Mouse (Mus musculus) lung, postnatal 0 days (tissue): Measurements from ENCODE around the gene Upb1. TPM values are rescaled to one million over a fixed set of nuclear protein-coding genes. Genes with fewer than 3 reads are reported as not detected.
"Not testable (repeated sequence)": the region's sequence is repeated elsewhere in the genome, so short reads cannot be mapped to it uniquely, and the experiment has no call there.

Experiments used
- ATAC-seq: fragments of 200-750 bp; cut with Nextera tagmentation; 2 replicates; pipeline ENCODE4 v1.8.0; 2017; ENCODE audit warnings: moderate library complexity
- DNase-seq: peaks from one replicate; pipeline ENCODE4 v3.0.0-alpha.2; 2016; ENCODE audit warnings: low spot score
- H3K27ac ChIP-seq: fragments of 300-500 bp; sonication (generic); 2 replicates; pipeline ENCODE4 v1.5.1; 2014; ENCODE audit warnings: antibody characterized with exemption, mild to moderate bottlenecking, low read length, mixed read lengths
- H3K27me3 ChIP-seq: fragments of 300-500 bp; sonication (generic); replicated peaks from 2 replicates; pipeline ENCODE4 v1.6.1; 2014; ENCODE audit warnings: low read length, mixed read lengths; ENCODE audit not compliant: insufficient read depth
- H3K36me3 ChIP-seq: fragments of 300-500 bp; sonication (generic); 2 replicates; pipeline ENCODE4 v1.6.1; 2014; ENCODE audit warnings: low read length, mixed read lengths; ENCODE audit not compliant: insufficient read depth
- H3K4me1 ChIP-seq: fragments of 300-500 bp; sonication (generic); 2 replicates; pipeline ENCODE4 v1.6.1; 2014; ENCODE audit warnings: antibody characterized with exemption, low read depth, low read length, mixed read lengths; ENCODE audit not compliant: insufficient read depth
- H3K4me2 ChIP-seq: fragments of 300-500 bp; sonication (generic); replicated peaks from 2 replicates; pipeline ENCODE4 v1.6.1; 2014; ENCODE audit warnings: low read depth, mild to moderate bottlenecking, low read length, moderate library complexity, mixed read lengths
- H3K4me3 ChIP-seq: fragments of 300-500 bp; sonication (generic); 2 replicates; pipeline ENCODE4 v1.5.1; 2014; ENCODE audit warnings: low read depth, low read length
- H3K9ac ChIP-seq: fragments of 300-500 bp; sonication (generic); replicated peaks from 2 replicates; pipeline ENCODE4 v1.6.1; 2014; ENCODE audit warnings: low read depth, mild to moderate bottlenecking
- H3K9me3 ChIP-seq: fragments of 300-500 bp; sonication (generic); 2 replicates; pipeline ENCODE4 v1.6.1; 2016; ENCODE audit warnings: low read length, mixed read lengths
- CTCF ChIP-seq: IDR thresholded peaks from 2 replicates; pipeline ENCODE4 v1.5.1; 2016; ENCODE audit warnings: antibody characterized with exemption, mild to moderate bottlenecking
- EP300 ChIP-seq: IDR thresholded peaks from 2 replicates; pipeline ENCODE4 v1.6.1; 2016; ENCODE audit warnings: antibody characterized with exemption, mild to moderate bottlenecking, control low read depth
- WGBS: fragments of 180-500 bp; shearing (Covaris S2); extraction: QIAGEN DNeasy Blood & Tissue Kit; methylation state at CpG from one replicate; pipeline ENCODE4 v1.1.7; 2014; 5-methylcytosine and 5-hydroxymethylcytosine counted together
- polyA plus RNA-seq: library from polyadenylated mRNA; unstranded; fragments of >200 nt; fragmentation: Nextera tagmentation; extraction: Ambion mirVana; gene quantifications from 2 replicates; pipeline ENCODE4 v1.2.1, GENCODE M21; 2015

The Upb1 gene
- polyA plus RNA-seq, 1 experiment from 2014 or later: 0.33 TPM

DNA sequence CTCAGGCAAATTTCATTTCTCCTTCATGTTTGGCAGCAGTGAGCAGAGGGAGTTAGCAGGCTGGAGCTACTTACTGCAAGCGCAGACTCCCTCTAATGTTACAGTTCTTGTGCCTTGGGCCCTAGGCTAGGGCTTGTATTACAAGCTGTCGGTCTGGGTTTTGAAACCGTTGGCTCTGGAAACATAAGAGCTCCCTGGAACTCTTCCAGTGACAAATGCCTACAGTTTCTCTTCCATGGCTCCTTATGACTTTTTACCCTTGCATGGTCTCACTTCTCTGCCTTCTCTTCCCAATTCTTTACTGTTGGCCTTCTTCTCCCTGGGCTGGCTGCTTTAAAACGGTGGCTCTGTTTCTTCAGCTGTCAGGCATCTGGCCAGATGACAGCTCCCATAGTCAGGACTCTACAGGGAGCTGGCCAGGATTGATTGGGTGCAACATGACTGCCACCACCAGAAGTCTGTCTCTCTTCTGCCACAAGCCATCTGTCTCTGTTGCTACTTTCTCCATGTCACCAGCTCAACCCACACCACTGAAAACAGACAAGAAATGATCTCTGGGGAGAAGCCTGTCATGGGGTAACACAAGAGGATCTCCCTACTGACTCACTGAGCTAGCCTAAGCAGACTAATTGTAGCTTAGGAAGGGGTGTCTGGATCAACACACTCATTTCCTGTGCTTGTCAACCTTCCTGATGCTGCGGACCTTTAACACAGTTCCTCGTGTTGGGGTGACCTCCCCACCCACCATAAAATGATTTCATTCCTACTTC, 65.1 kb downstream of the Upb1 start:
- no peak overlapping the region for H3K4me2 ChIP-seq
- H3K4me1 ChIP-seq: peaks cover 6% of the 10 kb centered on the region

GRCm38 (mm10) chr10:75473411-75473810, 72.5 kb downstream of the Upb1 start:
- H3K4me3 ChIP-seq: no peak overlapping the region
- ATAC-seq (no peak), DNase-seq (peak; percentile 36)
- H3K27ac ChIP-seq: no peak overlapping the region
- no peak overlapping the region for H3K4me2 ChIP-seq
- 63% methylated on average over 8 of the region's 8 CpGs for WGBS
- H3K9ac ChIP-seq: no peak overlapping the region
- no peaks in the 10 kb centered on the region for H3K9me3 ChIP-seq
- TF ChIP-seq EP300 (no peak), CTCF (no peak)
- no peaks in the 10 kb centered on the region for H3K27me3 ChIP-seq
- no peaks in the 10 kb centered on the region for H3K36me3 ChIP-seq
- H3K4me1 ChIP-seq: no peaks in the 10 kb centered on the region; the same call in 1 of the 2 replicates

More for the DNA sequence above, 65.1 kb downstream of the Upb1 start:
- 17% methylated on average over 6 of the region's 6 CpGs for WGBS
- DNase-seq (peak; percentile 95), ATAC-seq (peak; percentile 95)
- Histone ChIP-seq H3K27ac (peak overlapping the region; percentile 61; the same call in 1 of the 2 replicates), H3K4me3 (no peak overlapping the region), H3K9ac (no peak overlapping the region), H3K36me3 (no peaks in the 10 kb centered on the region), H3K9me3 (no peaks in the 10 kb centered on the region), H3K27me3 (no peaks in the 10 kb centered on the region)
- TF ChIP-seq CTCF (peak; percentile 29), EP300 (0 out of 2 replicates have a peak, but pooled peaks have one; percentile 43)

- TF ChIP-seq CTCF: no peak
- H3K9ac ChIP-seq: no peak overlapping the region
- H3K4me2 ChIP-seq: no peak overlapping the region
- H3K4me3 ChIP-seq: no peak overlapping the region
- no peaks in the 10 kb centered on the region for H3K36me3 ChIP-seq
- H3K4me1 ChIP-seq: no peaks in the 10 kb centered on the region; the same call in 1 of the 2 replicates
- ATAC-seq: no peak
- no peak for DNase-seq
- WGBS: 24% methylated on average over 5 of the region's 5 CpGs
- H3K9me3 ChIP-seq: no peaks in the 10 kb centered on the region
- no peak overlapping the region for H3K27ac ChIP-seq
- H3K27me3 ChIP-seq: no peaks in the 10 kb centered on the region
Observed at GRCm38 (mm10) chr10:75474571-75474970, 73.7 kb downstream of the Upb1 start.

- H3K9ac ChIP-seq, DNase-seq, H3K27ac ChIP-seq, H3K27me3 ChIP-seq, H3K4me2 ChIP-seq, H3K4me1 ChIP-seq, H3K9me3 ChIP-seq, H3K4me3 ChIP-seq, H3K36me3 ChIP-seq, ATAC-seq: not testable (repeated sequence)
- WGBS: 36% methylated on average over 4 of the region's 6 CpGs
Observed at GRCm38 (mm10) chr10:75475139-75475850, 74.4 kb downstream of the Upb1 start.

DNA sequence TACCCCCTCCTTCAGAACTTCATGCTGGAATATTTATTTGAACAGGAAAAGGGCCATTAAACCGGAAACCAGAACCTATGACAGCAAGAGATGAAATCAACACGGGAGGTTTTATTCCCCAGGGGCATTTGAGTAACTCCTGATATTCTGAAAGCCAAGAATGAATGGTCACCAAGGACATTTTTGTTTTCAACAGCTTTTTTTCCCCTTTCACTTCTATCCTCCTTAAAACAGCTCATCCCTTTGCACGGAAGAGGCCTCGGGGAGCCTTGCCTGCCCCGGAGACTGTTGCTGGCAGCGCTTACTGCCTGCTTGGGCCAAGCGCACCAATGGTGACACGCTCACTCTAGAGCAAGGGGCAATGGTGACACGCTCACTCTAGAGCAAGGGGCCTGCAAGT, 76.1 kb downstream of the Upb1 start:
- 0 out of 2 replicates have a peak, but pooled peaks have one; percentile 37 for ATAC-seq
- no peak overlapping the region for H3K9ac ChIP-seq
- H3K4me3 ChIP-seq: no peak overlapping the region
- no peaks in the 10 kb centered on the region for H3K36me3 ChIP-seq
- no peak for TF ChIP-seq EP300
- no peak for TF ChIP-seq CTCF
- WGBS: 51% methylated on average over 9 of the region's 9 CpGs
- H3K27me3 ChIP-seq: no peaks in the 10 kb centered on the region
- DNase-seq: peak; percentile 37
- no peak overlapping the region for H3K4me2 ChIP-seq
- H3K27ac ChIP-seq: no peak overlapping the region
- no peaks in the 10 kb centered on the region; the same call in 1 of the 2 replicates for H3K4me1 ChIP-seq
- H3K9me3 ChIP-seq: no peaks in the 10 kb centered on the region

DNA sequence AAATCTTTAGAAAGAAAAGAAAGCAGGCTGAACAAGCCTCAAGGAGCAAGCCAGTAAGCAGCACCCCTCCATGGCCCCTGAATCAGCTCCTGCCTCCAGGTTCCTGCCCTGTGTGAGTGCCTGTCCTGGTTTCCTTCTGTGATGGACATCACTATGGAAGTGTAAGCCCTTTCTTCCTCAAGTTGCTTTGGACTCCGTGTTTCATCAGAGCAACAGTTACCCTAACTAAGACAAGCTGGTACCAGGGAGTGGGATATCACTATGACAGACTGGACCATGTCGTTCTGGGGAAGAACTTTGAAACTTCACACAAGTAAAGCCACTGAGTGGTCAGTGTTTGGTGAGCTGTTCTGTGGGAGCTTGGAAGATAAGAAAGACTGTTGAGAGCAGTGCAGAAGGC, 79.0 kb downstream of the Upb1 start:
- no peaks in the 10 kb centered on the region for H3K27me3 ChIP-seq
- H3K4me1 ChIP-seq: peaks cover 3% of the 10 kb centered on the region; the same call in 1 of the 2 replicates
- DNase-seq (no peak), ATAC-seq (no peak)
- no peak overlapping the region for H3K4me3 ChIP-seq
- no peak overlapping the region for H3K4me2 ChIP-seq
- H3K9me3 ChIP-seq: no peaks in the 10 kb centered on the region
- H3K9ac ChIP-seq: no peak overlapping the region
- TF ChIP-seq EP300: no peak
- 84% methylated on average over 2 of the region's 2 CpGs for WGBS
- H3K27ac ChIP-seq: no peak overlapping the region
- H3K36me3 ChIP-seq: no peaks in the 10 kb centered on the region
